Mouse (Mus musculus): ENCODE results near the gene Caps2. TPM values are rescaled to one million over a fixed set of nuclear protein-coding genes. Genes with fewer than 3 reads are reported as not detected.
"Not testable (repeated sequence)": the region's sequence is repeated elsewhere in the genome, so short reads cannot be mapped to it uniquely, and the experiment has no call there.

Caps2 gene
- 0.32 and 0.53 TPM in 2 replicates for polyA plus RNA-seq (2012; rRNA removed)

- peak; percentile 81 for DNase-seq (ENCODE audit: low read depth)
- TF ChIP-seq POLR2A (IDR thresholded peaks at IDR 0.05; ENCODE audit: borderline replicate concordance, extremely low read depth, insufficient read depth, insufficient read length, poor library complexity, severe bottlenecking) (no peak), CTCF (IDR thresholded peaks at IDR 0.05; ENCODE audit: borderline replicate concordance, extremely low read depth, insufficient read depth, insufficient read length) (no peak)
Measured at GRCm38 (mm10) chr10:112163168-112163766, at the start of gene Caps2. Gene Caps2, plus strand, starts transcription at chr10:112163621.

- DNase-seq (ENCODE audit: low read depth), result peak; percentile 31
Measured at GRCm38 (mm10) chr10:112125090-112125489, 38.3 kb upstream of the Caps2 start.

DNA sequence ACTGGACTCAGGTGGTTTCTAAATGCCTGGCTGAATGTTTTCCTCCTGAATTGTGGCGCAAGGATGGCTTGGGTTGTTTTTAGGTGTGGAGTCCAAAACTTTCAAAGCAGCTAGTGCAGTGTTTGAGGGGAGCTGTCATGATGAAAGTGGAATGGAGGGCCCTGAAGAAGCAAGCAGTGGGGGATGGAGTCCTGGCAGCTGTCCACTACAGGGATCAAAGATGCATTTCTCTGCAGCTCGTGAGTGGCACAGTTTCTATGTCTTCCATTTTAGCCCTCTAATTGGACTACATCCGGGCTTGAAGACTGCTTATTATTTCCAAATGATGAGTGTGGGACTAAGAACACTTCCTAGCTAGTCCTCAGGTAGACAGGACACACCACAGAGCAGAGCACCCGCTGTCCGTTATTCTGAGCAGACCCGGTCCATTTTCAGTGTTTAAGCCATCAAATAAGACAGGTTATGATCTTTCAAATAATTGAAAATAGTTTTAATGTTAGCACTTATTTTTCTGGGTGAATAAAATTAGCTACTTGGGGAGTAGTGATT lies 35.7 kb upstream of the Caps2 start:
- peak; percentile 61 for DNase-seq (ENCODE audit: low read depth)

GRCm38 (mm10) chr10:112132194-112132593 lies 31.2 kb upstream of the Caps2 start:
- TF ChIP-seq POLR2A (IDR thresholded peaks at IDR 0.05; ENCODE audit: borderline replicate concordance, extremely low read depth, insufficient read depth, insufficient read length, poor library complexity, severe bottlenecking) (no peak), CTCF (IDR thresholded peaks at IDR 0.05; ENCODE audit: borderline replicate concordance, extremely low read depth, insufficient read depth, insufficient read length) (no peak)
- DNase-seq (ENCODE audit: low read depth), result no peak

- peak; percentile 95 for DNase-seq (ENCODE audit: low read depth)
- TF ChIP-seq POLR2A (IDR thresholded peaks at IDR 0.05; ENCODE audit: borderline replicate concordance, extremely low read depth, insufficient read depth, insufficient read length, poor library complexity, severe bottlenecking), result peak; percentile 22; the same call in 1 of the 2 replicates
- peak; percentile 51; the same call in 1 of the 2 replicates for TF ChIP-seq CTCF (IDR thresholded peaks at IDR 0.05; ENCODE audit: borderline replicate concordance, extremely low read depth, insufficient read depth, insufficient read length)
Measured at GRCm38 (mm10) chr10:112138050-112138870, 25.2 kb upstream of the Caps2 start.

- no peak for TF ChIP-seq CTCF (IDR thresholded peaks at IDR 0.05; ENCODE audit: borderline replicate concordance, extremely low read depth, insufficient read depth, insufficient read length)
- no peak for TF ChIP-seq POLR2A (IDR thresholded peaks at IDR 0.05; ENCODE audit: borderline replicate concordance, extremely low read depth, insufficient read depth, insufficient read length, poor library complexity, severe bottlenecking)
- DNase-seq (ENCODE audit: low read depth), result no peak
Measured at GRCm38 (mm10) chr10:112138871-112139430, 24.5 kb upstream of the Caps2 start.

- TF ChIP-seq POLR2A (IDR thresholded peaks at IDR 0.05; ENCODE audit: borderline replicate concordance, extremely low read depth, insufficient read depth, insufficient read length, poor library complexity, severe bottlenecking) (no peak), CTCF (IDR thresholded peaks at IDR 0.05; ENCODE audit: borderline replicate concordance, extremely low read depth, insufficient read depth, insufficient read length) (no peak)
- DNase-seq (ENCODE audit: low read depth), result no peak
Measured at GRCm38 (mm10) chr10:112139834-112140233, 23.6 kb upstream of the Caps2 start.

GRCm38 (mm10) chr10:112159882-112160560 lies 3.4 kb upstream of the Caps2 start, which contains the start of gene Glipr1l3:
Gene Glipr1l3, minus strand, starts transcription at chr10:112160327.
- peak; percentile 86 for TF ChIP-seq CTCF (IDR thresholded peaks at IDR 0.05; ENCODE audit: borderline replicate concordance, extremely low read depth, insufficient read depth, insufficient read length)
- peak; percentile 98 for DNase-seq (ENCODE audit: low read depth)

DNA sequence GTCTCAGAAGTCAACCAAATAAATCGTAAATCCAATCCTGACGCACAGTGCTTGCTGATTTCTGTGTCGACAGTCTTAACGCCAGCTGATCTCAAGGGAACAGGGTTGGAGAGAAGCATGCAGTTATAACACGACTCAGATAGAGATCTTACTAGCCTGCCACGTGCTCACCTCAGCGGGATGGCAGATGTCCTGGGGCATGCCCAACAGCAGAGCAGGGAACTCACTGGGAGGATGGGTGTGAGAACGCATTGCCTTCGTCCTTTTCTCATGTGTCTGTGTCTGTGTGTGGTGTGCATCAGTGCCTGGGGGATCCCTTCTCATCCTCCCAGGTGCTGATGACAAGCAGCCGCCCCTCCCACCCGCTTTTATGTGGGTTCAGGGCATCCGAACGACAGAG lies 13.6 kb downstream of the Caps2 start:
- peak; percentile 31 for DNase-seq (ENCODE audit: low read depth)

DNA sequence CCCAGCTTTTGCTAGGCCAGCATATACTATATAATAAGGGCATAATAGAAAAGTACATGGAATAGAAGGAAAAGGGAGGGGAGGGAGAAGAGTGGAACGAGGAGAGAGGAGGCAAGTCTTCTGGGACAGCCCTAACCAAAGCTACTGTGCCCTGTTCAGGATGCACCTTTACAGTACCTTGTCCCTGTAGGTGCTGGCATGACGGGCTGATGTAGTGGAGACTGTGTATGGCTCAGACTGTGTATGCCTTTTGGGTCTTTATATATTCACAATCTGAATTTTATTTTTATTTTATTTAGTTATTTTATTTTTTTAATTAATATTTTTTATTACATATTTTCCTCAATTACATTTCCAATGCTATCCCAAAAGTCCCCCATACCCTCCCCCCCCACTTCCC lies 30.5 kb downstream of the Caps2 start:
- DNase-seq (ENCODE audit: low read depth), result not testable (repeated sequence)

DNA sequence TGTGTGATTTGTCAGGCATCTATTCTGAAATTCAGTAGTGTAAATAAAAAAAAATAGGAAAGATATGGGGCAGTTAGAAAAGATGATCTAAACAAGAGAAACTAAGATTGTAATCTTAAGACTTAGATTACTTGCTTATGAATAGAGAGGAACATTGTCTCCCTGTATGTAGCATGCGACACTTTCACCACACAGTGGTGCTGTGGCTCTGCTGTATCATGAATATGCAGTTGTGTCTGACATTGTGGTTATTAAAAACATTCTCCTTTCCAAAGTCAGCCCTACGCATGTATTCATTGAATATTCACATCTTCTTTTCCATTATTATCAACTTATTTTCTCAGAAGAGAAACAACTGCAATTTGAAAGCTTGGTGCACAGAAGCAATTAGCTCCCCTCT lies 40.0 kb downstream of the Caps2 start:
- TF ChIP-seq CTCF (IDR thresholded peaks at IDR 0.05; ENCODE audit: borderline replicate concordance, extremely low read depth, insufficient read depth, insufficient read length) (peak; percentile 72; the same call in 1 of the 2 replicates), POLR2A (IDR thresholded peaks at IDR 0.05; ENCODE audit: borderline replicate concordance, extremely low read depth, insufficient read depth, insufficient read length, poor library complexity, severe bottlenecking) (no peak)
- peak; percentile 90 for DNase-seq (ENCODE audit: low read depth)

- no peak for TF ChIP-seq POLR2A (IDR thresholded peaks at IDR 0.05; ENCODE audit: borderline replicate concordance, extremely low read depth, insufficient read depth, insufficient read length, poor library complexity, severe bottlenecking)
- no peak for TF ChIP-seq CTCF (IDR thresholded peaks at IDR 0.05; ENCODE audit: borderline replicate concordance, extremely low read depth, insufficient read depth, insufficient read length)
- DNase-seq (ENCODE audit: low read depth), result no peak
Measured at GRCm38 (mm10) chr10:112227073-112227472, 63.7 kb downstream of the Caps2 start.

- not testable (repeated sequence) for DNase-seq (ENCODE audit: low read depth)
Measured at GRCm38 (mm10) chr10:112229091-112229843, 65.8 kb downstream of the Caps2 start.

GRCm38 (mm10) chr10:112232733-112233132 lies 69.3 kb downstream of the Caps2 start:
- DNase-seq (ENCODE audit: low read depth), result peak; percentile 36

- peak; percentile 62 for DNase-seq (ENCODE audit: low read depth)
Measured at GRCm38 (mm10) chr10:112235396-112235940, 72.0 kb downstream of the Caps2 start.

All from brain, embryonic 14.5 days (tissue).